Mouse (Mus musculus): ENCODE data around the gene Eif5a2.

DNA sequence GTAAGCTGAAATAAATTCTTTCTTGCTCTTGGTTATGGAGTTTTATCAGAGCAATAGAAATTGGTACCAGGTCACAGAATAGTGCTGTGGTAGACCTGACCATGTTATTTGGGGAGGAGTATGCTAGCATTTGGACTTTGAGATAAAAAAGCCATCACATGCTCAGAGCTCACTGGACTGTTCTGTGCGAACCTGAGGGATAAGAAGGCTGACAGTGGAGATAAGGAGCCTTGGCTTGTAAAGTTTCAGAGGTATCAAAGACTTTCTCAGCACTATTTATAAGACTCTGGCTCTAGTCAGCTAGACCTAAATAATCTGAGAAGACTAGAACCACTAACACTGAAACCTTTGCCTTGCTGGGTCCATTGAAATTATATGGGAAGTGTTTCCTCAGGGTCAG, 5.1 kb upstream of the Eif5a2 start:
- TF ChIP-seq CTCF (conservative IDR thresholded peaks at IDR 0.05; ENCODE audit: low read length) (no peak), POU5F1 (IDR thresholded peaks at IDR 0.05; ENCODE audit: borderline replicate concordance, low read length) (no peak)

Data from E14TG2a.4 (cell line).